Mouse (Mus musculus): ENCODE measurements at regions not wholly inside any gene's neighbourhood (a gene's known extent, or its start where the extent isn't known, plus 50 kb on each side); places are given as distances from the start of the nearest gene placed in this dataset.

GRCm38 (mm10) chr13:101883177-101883576 lies 115.2 kb upstream of the Pik3r1 start:
- no peak for DNase-seq (ENCODE audit: low read depth, low spot score)

- no peak for DNase-seq (ENCODE audit: low read depth, low spot score)
These were observed 116.7 kb upstream of the Pik3r1 start for GRCm38 (mm10) chr13:101884752-101885151.

- no peak for DNase-seq (ENCODE audit: low read depth, low spot score)
These were observed 123.5 kb upstream of the Pik3r1 start for GRCm38 (mm10) chr13:101891473-101891872.

DNA sequence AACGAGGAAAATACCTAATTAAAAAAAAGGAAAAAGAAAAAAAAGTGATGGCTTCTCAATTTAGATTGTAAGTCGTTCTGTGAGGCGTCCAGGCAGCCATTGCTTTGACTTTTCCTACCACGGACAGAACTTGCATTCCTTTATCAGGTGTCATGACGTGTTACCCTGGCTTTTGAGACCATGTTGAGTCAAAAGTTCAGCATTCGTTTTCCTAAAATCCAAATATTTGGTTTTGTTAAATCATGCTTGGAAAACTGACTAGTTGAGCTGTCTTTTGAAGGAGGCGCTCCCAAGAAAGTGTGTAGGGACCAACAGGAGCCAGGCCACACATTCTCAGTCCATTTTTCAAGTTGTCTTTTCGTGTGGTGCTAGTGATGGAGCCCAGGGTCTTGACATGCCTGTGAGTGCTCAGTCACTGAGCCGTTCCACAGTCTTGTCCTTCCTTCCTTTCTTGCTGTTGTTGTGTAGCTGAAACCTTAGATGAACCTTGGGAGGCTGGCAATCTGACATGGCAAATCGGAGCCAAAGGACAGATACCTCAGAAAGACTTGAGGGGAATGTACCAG lies 125.1 kb upstream of the Pik3r1 start:
- no peak for DNase-seq (ENCODE audit: low read depth, low spot score)

GRCm38 (mm10) chr13:101895161-101895560 lies 127.1 kb upstream of the Pik3r1 start:
- no peak for DNase-seq (ENCODE audit: low read depth, low spot score)

- no peak for DNase-seq (ENCODE audit: low read depth, low spot score)
These were observed 127.7 kb upstream of the Pik3r1 start for GRCm38 (mm10) chr13:101895686-101896085.

- DNase-seq (ENCODE audit: low read depth, low spot score) = no peak
These were observed 128.9 kb upstream of the Pik3r1 start for GRCm38 (mm10) chr13:101896946-101897345.

DNA sequence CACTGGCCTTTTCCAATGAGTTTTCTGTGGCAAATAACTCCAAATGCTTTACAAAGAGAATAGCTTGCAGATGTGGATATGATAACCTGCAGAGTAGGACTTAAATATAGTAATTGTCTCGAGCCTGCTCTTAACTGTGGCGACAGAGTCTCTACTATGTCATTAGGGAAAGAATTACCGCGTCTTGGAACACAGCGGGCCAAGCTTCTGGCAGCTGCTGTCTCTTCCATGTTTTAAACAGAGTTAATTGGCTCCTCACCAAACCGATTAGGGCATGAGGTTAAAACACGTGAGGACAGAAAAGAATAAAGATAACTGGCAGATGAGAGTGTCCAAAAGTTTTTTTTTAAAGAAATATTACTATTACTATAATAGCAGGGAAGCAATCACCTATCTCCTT lies 134.2 kb upstream of the Pik3r1 start:
- no peak for DNase-seq (ENCODE audit: low read depth, low spot score)

- DNase-seq (ENCODE audit: low read depth, low spot score) = no peak
These were observed 138.1 kb upstream of the Pik3r1 start for GRCm38 (mm10) chr13:101905909-101906676.

DNA sequence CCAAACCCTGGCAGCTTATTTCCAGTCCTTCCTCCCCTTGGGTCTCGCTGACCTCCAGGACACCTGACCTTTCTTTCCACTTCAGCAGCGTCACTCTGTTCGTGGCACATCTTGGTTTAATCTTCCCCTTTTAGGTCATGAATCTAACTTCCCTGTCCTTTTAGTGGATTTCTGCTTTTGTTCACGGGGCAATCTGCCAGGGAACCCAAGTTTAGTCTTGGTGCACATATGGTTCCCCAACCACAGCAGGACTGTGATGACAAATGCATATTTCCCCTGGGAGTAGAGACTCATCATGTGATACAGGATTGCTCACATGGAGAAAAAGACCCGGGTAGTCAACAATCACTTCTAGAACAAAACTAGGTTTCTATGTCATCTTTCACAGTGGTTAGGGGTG lies 141.0 kb upstream of the Pik3r1 start:
- peak; percentile 53 for DNase-seq (ENCODE audit: low read depth, low spot score)

DNA sequence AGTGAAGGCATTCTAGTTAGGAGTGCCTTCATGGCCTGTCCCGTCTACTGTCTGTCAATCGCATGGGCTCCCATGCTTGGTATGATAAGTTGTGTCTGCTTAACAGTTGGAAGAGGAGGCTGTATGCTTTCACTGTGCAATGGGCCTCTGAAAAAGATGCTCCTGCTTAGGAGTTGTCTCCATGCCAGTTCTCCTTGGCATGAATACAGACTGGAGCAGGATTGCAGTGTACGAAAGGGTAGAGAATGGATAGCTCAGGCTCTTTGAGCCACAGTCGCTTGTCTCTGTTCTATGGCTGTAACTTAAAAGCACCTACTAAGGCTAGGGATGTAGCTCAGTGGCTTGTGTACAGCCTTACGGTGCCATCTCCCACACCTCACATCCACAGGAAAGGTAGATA lies 142.7 kb upstream of the Pik3r1 start:
- no peak for DNase-seq (ENCODE audit: low read depth, low spot score)

GRCm38 (mm10) chr13:101914132-101914531 lies 146.1 kb upstream of the Pik3r1 start:
- DNase-seq (ENCODE audit: low read depth, low spot score) = no peak

- DNase-seq (ENCODE audit: low read depth, low spot score) = no peak
These were observed 146.9 kb upstream of the Pik3r1 start for GRCm38 (mm10) chr13:101914691-101915541.

- no peak for DNase-seq (ENCODE audit: low read depth, low spot score)
These were observed 147.5 kb upstream of the Pik3r1 start for GRCm38 (mm10) chr13:101915542-101915941.

DNA sequence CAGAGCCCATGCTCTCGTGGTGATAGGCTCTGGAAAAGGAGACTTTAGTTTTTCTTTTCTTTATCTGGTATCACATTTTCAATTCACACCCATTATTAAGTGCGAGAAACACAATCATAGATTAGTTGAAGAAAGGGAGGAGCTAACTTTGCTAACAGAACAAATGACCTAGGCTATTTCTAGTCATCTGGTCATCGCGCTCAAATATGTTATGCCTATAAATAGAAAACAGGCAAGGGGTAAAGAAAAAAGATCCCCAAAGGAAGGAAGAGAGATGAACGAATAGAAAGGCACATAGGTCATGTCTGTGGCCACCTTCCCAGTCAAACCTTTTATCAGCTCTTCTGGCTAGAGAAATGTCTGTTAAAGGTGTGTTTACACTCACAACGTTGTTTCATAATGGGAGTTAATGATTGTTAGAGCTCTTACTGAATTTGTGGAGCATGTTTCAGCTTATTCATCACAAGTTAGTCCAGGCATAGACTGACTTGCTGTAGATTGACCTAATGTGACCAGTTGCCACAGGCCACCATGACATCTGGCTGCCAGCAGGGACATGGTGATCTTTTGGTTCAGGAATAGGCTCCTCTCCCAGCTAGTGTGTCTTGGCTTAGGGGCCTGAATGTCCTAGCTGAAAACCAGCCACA lies 148.1 kb upstream of the Pik3r1 start:
- peak; percentile 71 for DNase-seq (ENCODE audit: low read depth, low spot score)

DNA sequence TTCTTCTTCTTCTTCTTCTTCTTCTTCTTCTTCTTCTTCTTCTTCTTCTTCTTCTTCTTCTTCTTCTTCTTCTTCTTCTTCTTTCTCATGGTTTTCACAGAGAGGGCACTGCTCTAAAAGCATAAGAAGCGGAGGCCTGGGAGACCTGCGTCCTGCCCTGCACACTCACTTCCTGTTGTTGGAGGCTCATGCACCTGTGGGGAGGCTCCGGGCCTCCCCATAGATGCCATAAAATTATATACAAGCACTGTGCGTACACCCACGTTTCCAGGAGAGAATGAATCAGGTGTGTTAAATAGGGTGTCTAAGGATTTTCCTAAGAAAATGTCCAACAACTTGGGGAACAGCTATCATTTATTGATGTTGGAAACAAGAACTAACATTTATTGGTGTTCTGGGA lies 148.9 kb upstream of the Pik3r1 start:
- no peak for DNase-seq (ENCODE audit: low read depth, low spot score)

GRCm38 (mm10) chr13:101918185-101918584 lies 150.2 kb upstream of the Pik3r1 start:
- DNase-seq (ENCODE audit: low read depth, low spot score) = no peak

- peak; percentile 58 for DNase-seq (ENCODE audit: low read depth, low spot score)
These were observed 151.2 kb upstream of the Pik3r1 start for GRCm38 (mm10) chr13:101919266-101919665.

GRCm38 (mm10) chr13:101920384-101920783 lies 152.4 kb upstream of the Pik3r1 start:
- DNase-seq (ENCODE audit: low read depth, low spot score) = no peak

GRCm38 (mm10) chr13:101924637-101925036 lies 156.6 kb upstream of the Pik3r1 start:
- DNase-seq (ENCODE audit: low read depth, low spot score) = no peak

GRCm38 (mm10) chr13:101931264-101931663 lies 163.2 kb upstream of the Pik3r1 start:
- no peak for DNase-seq (ENCODE audit: low read depth, low spot score)

DNA sequence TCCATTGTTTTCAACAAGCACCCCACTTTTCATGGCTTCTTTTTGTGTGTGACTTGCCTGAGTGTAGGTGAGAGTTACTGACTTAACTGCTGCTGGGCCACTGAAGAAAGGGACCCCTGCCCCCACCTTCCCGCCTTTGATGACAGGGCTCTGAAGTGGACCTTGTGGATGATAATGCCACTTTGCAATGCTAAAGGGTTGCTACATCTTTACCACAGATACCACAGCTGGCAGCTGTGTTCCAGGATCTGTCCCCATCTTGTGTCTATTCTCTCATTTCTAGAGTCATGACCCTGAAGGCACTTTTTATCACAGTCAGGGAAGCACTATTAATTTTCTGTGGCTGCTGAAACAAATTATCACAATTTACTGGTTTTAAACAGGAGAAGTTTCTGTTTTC lies 163.9 kb upstream of the Pik3r1 start:
- no peak for DNase-seq (ENCODE audit: low read depth, low spot score)
